Mouse (Mus musculus) cerebellum, adult 11 months (tissue): ENCODE results near the gene Arrdc5.

Experiments used
- DNase-seq: peaks from one replicate; pipeline ENCODE4 v3.0.0; 2022

The Arrdc5 gene

GRCm38 (mm10) chr17:56300186-56300585 lies at the start of gene Arrdc5:
Gene Arrdc5, minus strand, starts transcription at chr17:56300286.
- DNase-seq: no peak

DNA sequence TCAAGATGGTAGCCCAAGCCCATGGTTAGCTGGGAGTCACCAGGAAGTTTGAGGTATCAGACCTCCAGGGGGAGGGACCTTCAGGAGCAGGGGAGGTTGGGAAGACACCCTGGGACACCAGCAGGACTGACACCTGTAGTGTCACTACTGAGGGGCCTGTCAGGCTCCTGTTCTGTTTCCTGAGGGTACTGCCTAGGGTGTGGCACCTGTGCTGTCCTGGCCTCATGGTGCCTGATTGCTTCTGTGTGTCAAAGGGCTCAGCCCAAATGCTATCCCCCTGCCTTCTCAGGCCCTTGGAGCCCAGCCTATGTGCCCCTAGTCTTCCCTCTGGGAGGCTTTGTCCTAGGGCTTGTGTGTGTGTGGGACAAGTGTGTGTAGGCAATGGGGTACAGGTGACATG lies 48.5 kb upstream of the Arrdc5 start:
- DNase-seq: no peak

GRCm38 (mm10) chr17:56348128-56348527 lies 48.0 kb upstream of the Arrdc5 start:
- DNase-seq: no peak

- no peak for DNase-seq
Observed at GRCm38 (mm10) chr17:56345364-56345763, 45.3 kb upstream of the Arrdc5 start.

- DNase-seq: no peak
Observed at GRCm38 (mm10) chr17:56343466-56343865, 43.4 kb upstream of the Arrdc5 start.

DNA sequence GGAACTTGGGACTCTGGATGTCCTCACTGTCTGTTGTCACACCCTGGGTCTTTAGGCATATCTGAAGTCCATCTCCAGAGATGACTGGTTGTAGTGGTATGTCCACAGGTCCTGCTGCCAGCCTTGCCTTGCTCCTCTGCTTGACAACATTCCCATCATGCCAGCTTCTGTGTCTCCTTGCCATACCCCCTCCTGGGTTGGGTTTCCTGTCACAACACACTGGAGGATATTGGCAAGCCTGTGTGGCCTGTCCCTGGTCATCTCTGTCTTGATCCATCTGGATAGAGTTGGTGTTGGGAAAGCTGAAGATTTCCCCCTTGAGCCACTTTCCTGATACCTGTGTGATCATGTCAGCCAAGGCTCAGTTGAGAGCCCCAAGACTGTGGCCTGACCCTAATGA lies 40.6 kb upstream of the Arrdc5 start:
- peak; percentile 64 for DNase-seq

DNA sequence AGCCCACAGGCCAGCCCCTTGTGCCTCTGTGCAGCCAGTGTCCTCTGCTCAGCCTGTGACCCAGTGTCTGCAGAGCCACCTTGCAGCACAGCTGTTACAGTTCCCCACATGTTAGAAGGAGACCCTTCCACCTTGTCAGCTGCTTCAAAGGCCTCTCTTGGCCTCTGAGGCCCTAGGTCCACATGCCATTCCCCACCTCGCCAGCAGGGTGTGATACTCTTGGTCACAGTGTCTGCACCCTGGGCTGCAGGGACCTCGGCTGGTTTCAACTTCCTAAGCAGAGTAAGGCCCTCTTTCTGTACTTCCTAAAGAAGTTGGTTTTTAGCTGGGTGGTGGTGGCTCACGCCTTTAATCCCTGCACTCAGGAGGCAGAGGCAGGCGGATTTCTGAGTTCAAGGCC lies 38.8 kb upstream of the Arrdc5 start:
- DNase-seq: no peak

DNA sequence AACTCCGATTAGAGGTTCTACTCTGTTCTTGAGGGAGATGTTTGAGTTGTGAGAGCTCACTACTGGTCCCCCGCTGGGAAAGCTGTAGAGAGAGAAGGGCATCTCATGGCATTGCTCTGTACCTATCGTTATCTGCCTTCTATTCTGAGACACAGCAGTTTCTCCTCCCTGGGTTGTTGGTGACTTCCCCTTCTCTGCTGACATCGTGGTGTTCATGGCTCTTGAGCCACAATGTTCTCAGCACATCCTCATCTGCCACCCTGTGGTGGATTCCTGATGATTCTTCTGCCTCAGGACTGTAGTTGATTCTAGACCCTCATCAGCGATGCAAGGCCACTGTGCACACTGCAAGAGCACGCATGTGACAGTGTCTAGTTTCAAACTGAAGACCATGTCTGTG lies 37.7 kb upstream of the Arrdc5 start:
- DNase-seq: no peak

DNA sequence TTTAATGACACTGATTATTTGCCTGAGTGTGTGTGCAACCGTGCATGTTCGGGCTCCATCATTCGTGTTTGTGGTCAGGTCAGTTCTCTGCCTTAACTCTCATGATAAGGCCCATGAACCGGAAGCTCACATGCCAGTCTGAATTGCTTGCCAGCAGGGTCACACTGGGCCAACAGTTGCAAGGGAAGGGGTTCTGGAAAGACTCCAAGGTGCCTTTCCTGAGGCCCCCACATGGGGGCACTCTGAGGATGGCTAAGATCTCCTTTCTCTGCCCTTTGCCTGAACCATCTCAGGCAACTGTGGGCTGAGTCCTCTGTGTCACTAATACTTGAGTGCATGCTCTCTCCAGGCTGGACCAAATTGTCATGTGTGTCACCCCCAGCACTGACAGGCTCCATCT lies 37.1 kb upstream of the Arrdc5 start:
- DNase-seq: peak; percentile 63

GRCm38 (mm10) chr17:56332987-56333386 lies 32.9 kb upstream of the Arrdc5 start:
- no peak for DNase-seq

GRCm38 (mm10) chr17:56331256-56331655 lies 31.2 kb upstream of the Arrdc5 start:
- no peak for DNase-seq

- no peak for DNase-seq
Observed at GRCm38 (mm10) chr17:56330345-56330744, 30.3 kb upstream of the Arrdc5 start.

- DNase-seq: no peak
Observed at GRCm38 (mm10) chr17:56329267-56329666, 29.2 kb upstream of the Arrdc5 start.

DNA sequence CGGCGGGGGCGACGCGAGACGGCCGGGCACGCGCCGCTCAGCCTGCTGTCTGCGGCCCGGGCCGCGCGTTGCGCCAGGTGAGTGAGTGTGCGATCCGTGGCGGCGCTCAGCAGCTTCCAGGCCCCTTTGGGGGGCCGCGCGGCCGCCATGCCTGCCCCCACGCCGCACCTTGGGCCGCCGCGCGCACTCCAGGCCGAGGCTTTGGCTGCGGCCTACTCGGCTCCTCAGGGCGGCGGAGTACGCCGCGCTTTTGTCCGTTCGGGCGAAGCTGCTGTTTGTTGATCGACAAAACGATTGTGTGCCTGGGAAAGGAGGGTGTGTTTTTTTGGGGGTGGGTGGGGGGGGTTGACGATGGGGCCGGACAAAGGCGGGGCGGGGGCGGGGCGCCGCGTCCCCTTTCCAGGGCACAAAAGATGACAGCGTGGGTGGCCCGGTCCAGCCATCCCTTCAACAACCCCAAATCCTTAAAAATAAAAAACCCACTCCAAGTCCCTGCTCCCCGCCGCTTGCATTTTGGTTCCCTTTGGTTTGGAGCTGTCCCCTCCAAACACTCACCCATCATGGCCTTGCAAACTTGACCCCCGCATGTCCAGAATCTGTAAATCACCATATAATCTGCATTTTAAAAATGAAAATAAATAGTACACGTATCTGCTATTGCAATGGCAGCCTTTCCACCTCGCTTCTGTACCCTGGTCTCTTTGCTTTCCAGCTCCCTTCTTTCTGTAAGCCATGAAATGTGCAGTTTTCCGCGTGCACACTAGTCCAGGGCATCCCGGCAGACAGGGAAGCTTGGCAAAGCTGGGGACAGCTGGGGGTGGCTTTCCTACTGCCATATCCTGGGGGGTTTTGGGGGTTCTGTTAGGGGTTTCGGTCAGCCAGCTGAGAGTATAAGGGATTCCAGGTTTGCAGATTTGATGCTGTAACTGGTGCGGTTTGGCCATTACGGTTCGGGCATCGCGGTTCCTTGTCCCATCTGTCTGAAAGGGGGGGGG lies 26.4 kb upstream of the Arrdc5 start:
- DNase-seq: no peak

DNA sequence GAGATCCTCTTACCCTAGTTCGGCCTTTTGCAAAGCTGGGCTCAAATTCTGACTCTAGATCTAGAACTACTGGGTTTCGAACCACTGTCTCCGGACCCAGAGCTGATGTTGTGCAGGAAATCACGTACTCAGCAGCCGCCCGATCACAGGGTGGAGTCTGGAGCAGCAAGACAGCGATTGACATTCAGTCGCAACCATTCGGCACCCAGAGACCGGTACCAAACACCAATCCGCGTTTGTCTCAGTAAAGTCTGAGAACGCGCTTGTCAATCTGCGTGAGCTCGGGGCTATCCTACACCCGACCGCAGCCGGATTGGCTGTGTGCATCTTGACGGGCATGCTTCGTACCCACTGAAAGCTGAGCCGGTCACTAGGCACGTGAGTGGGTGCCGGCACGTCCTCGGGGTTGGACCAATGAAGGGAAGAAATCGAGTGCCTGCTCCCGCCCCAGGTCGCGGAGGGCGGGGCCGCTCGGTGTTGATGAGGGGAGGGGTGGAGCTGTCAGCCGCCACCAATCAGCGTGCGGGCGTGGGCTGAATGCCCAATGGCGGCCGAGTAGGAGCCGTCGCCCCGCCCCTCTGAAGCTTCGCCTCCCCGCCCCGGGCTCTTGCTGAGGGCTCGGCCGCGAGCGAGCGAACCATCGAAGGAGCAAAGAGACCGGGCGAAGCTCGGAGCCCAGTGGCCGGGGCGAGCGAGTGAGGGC lies 25.5 kb upstream of the Arrdc5 start, which contains the start of gene Kdm4b:
Gene Kdm4b (plus strand): TSS at position 613 of the 703 bp plus-strand sequence.
- DNase-seq: peak; percentile 99

DNA sequence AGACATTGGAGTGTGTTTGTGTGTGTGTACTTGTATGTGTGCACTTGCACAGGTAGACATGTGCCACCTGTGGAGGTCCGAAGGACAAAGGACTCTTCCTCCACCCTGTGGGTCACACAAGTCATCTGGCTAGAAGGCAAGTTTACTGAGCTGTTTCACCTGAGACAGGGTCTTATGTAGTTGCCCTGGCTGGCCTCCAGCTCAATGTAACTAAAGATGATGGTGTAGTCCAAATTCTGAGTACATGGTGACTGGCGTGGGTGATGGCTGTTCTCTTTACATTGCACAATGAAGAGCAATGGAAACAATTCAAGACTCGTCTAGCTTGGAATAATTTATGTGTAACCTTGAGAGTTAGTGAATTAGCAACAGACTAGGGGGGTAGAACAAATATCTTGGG lies 24.3 kb upstream of the Arrdc5 start:
- no peak for DNase-seq

DNA sequence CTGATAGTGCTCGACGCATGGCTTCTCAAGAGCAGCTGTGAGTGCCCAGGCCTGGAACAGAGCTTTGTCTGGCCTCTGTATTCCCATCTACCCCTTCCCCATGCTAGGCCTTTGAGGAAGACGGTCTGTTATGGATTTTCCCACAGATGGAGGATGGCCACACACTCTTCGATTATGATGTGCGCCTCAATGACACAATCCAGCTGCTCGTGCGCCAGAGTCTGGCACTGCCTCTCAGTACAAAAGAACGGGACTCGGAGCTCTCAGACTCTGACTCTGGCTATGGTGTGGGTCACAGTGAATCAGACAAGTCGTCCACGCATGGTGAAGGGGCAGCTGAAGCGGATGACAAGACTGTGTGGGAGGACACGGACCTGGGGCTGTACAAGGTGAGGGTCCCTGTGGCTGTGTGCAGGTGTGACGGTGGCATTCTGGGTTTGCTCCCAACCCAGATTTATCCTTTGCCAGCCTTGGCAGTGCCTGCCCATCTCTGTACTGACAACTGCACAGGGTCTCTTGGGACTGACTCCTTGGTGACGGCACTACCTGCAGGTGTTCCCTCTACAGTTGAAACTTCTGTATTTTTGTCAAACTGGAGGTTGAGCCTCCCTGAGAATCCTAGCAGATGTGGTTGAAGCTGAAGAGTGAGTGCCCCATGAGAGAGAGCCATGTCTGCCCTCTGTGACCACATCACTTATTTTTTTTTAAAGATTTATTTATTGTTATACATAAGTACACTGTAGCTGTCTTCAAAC lies 9.3 kb upstream of the Arrdc5 start:
- no peak for DNase-seq

DNA sequence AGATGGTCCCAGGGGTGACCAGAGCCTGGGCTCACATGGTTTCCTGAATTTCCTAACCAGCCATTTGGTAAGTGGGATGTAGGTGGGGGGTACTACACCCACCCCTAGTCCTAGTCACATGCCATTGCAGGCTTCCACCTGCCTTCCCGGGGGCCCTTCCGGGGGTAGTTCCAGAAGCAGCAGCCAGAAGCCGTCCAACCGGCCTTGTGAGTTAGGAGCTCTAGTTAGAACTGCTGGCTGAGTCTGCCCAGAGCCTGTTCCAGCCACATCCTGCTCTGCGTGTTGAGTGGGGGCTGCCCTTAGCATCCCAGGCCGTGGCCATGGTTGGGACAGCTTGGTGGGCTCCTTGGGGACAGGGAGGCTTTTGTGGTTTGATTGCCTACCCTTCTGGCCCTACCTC lies 8.0 kb upstream of the Arrdc5 start:
- no peak for DNase-seq

DNA sequence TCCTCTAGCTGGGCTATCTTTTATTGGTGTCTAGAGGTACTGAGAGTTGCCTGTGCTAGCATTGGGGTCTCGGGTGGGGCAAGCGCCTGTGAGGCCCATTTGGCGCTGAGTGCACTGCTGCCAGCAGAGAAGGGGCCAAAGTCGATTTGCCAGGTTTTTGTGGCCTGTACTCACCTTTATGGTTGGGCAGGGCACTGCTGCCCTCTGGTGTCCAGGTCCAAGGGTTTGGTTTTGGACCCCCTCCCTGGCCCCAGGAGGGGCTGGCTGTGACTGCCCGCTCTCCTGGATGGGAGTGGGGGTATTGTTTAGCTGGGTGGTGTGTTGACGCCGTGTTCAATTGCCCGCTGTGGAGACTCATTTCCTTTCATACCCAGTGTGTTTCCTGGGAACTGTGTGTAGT lies 5.7 kb upstream of the Arrdc5 start:
- DNase-seq: no peak

GRCm38 (mm10) chr17:56305156-56305555 lies 5.1 kb upstream of the Arrdc5 start:
- DNase-seq: no peak

DNA sequence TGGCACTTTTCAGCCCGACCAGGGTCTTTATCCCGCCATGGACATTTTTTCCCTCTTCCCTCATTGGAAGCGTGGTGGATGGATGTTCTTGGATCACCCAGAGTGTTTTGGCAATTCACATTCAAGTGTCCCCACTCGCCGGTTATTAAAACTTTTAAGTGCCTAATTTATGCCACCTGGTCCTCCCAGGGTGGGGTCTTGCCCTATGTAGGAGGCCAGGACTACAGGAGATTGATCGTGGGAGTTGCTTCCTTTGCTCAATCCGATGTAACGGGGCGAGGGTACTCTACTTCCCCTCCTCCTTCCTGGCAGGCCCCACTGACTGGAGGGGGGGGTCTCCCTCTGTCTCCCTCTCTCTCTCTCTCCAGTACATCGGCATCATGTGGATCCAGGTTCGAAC lies 4.6 kb upstream of the Arrdc5 start:
- DNase-seq: no peak

DNA sequence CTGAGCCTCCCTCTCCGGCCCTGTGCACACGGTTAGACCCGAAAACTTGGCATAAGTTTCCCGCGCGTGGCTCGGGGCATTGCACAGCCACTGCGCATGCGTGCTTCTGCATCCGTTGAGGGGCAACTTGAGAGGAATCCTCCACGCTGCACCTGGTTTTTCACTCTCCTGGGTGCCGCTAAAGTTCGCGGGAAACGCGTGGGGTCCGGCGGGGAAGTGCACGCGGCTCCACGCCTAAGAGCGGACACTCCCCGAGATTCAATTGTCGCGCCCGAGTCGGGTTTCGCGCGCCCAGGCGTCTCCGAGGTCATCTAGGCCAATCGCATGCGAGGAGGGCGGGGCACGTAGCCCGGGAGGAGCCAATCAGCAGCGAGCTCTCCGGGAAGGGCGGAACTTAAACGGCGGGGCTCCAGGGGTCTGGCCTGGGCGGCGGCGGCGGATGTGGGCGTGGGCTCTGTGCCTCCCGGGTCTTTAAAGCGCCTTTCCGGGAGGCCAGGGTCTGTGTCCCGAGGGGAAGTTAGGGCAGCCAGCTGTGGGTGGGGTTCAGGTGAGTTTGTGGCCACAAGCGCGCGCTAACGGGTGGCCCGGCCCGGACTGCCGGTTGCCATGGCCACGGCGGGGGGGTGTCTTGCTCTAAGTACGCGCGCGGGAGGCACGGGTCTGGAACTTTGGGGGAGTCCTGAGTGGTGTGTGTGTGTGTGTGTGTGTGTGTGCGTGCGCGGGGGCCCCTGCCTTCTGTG lies 3.9 kb upstream of the Arrdc5 start:
- peak; percentile 89 for DNase-seq
